Mouse (Mus musculus) heart, embryonic 14.5 days (tissue): ENCODE measurements around the gene Sipa1l1. TPM values are rescaled to one million over a fixed set of nuclear protein-coding genes. Genes with fewer than 3 reads are reported as not detected.

ENCODE experiments used
- ATAC-seq: fragments of 200-750 bp; cut with Nextera tagmentation; 2 replicates; pipeline ENCODE4 v1.8.0; 2017; ENCODE audit warnings: low read depth, moderate TSS enrichment; ENCODE audit not compliant: insufficient number of reproducible peaks, insufficient read depth, low FRiP score
- H3K27ac ChIP-seq, 2 experiments: fragments of 200-500 bp in 1 of 2; fragments of 300-500 bp in 1 of 2; sonication (generic) in 1 of 2; replicated peaks in 1 of 2; 2 replicates each; pipeline ENCODE4 v1.5.1; 2012 to 2014; ENCODE audit warnings: low read depth in 2 of 2, low read length in 2 of 2, control low read depth in 1 of 2, mild to moderate bottlenecking in 1 of 2, mixed read lengths in 1 of 2; ENCODE audit not compliant: control insufficient read depth in 1 of 2, insufficient read depth in 1 of 2
- H3K27me3 ChIP-seq: fragments of 300-500 bp; sonication (generic); 2 replicates; pipeline ENCODE4 v1.6.1; 2014; ENCODE audit warnings: mild to moderate bottlenecking, low read length, control low read depth; ENCODE audit not compliant: control insufficient read depth, insufficient read depth
- H3K36me3 ChIP-seq: fragments of 300-500 bp; sonication (generic); 2 replicates; pipeline ENCODE4 v1.6.1; 2014; ENCODE audit warnings: mild to moderate bottlenecking, control low read depth, low read length, mixed read lengths; ENCODE audit not compliant: control insufficient read depth, insufficient read depth
- H3K4me1 ChIP-seq, 2 experiments: fragments of 200-500 bp in 1 of 2; fragments of 300-500 bp in 1 of 2; sonication (generic) in 1 of 2; 2 replicates each; pipeline ENCODE4 v1.6.1; 2012 to 2014; ENCODE audit warnings: low read length in 2 of 2, control low read depth in 1 of 2, mixed read lengths in 1 of 2; ENCODE audit not compliant: control insufficient read depth in 2 of 2, insufficient read depth in 2 of 2
- H3K4me2 ChIP-seq: fragments of 300-500 bp; sonication (generic); 2 replicates; pipeline ENCODE4 v1.6.1; 2014; ENCODE audit warnings: mild to moderate bottlenecking, low read length
- H3K4me3 ChIP-seq, 2 experiments: fragments of 200-500 bp in 1 of 2; fragments of 300-500 bp in 1 of 2; sonication (generic) in 1 of 2; 2 replicates each; pipeline ENCODE4 v1.5.1; 2012 to 2014; ENCODE audit warnings: low read length in 2 of 2, mild to moderate bottlenecking in 2 of 2, control low read depth in 1 of 2, low read depth in 1 of 2, moderate library complexity in 1 of 2; ENCODE audit not compliant: control insufficient read depth in 1 of 2, insufficient read depth in 1 of 2
- H3K9ac ChIP-seq: fragments of 300-500 bp; sonication (generic); 2 replicates; pipeline ENCODE4 v1.6.1; 2014; ENCODE audit warnings: mild to moderate bottlenecking, low read length
- H3K9me3 ChIP-seq: fragments of 300-500 bp; sonication (generic); 2 replicates; pipeline ENCODE4 v1.6.1; 2016; ENCODE audit warnings: low read length, control low read depth; ENCODE audit not compliant: control insufficient read depth
- WGBS: fragments of 180-500 bp; shearing (Covaris S2); extraction: QIAGEN DNeasy Blood & Tissue Kit; methylation state at CpG from one replicate; pipeline ENCODE4 v1.1.7; 2014; 5-methylcytosine and 5-hydroxymethylcytosine counted together
- polyA plus RNA-seq: library from polyadenylated mRNA; unstranded; fragments of >200 nt; fragmentation: Nextera tagmentation; extraction: Ambion mirVana; gene quantifications from 2 replicates; pipeline ENCODE4 v1.2.1, GENCODE M21; 2014

Sipa1l1 gene
- polyA plus RNA-seq, 1 experiment from 2014 or later, result 25.6 TPM

DNA sequence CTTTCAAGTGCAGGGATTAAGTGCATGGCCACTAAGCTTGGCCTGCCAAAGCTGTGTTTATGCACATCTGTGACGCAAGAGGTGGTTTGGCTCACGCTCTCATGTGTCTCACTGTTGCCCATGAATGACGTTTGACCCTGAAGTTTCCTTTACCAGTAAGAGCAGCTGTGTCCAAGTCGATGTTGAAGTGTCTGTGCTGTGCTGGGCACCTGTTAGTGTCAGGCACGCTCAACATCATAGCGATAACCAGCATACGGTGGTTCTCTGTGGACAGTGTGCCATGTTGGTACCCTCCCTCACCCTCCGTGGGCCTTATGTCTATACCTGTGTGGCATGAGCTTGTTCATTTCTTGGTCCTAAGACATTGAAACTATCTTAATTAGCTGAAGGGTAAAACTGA, 249.9 kb downstream of the Sipa1l1 start:
- Histone ChIP-seq H3K9ac (no peak overlapping the region), H3K4me3 (no peak overlapping the region), H3K4me2 (no peak overlapping the region), H3K36me3 (peaks cover 41% of the 10 kb centered on the region), H3K27me3 (no peaks in the 10 kb centered on the region), H3K9me3 (no peaks in the 10 kb centered on the region), H3K4me1 (peaks cover 26 to 36% of the 10 kb centered on the region in 2 experiments), H3K27ac (no peak overlapping the region)
- 88% methylated on average over 8 of the region's 8 CpGs for WGBS
- ATAC-seq, result no peak

DNA sequence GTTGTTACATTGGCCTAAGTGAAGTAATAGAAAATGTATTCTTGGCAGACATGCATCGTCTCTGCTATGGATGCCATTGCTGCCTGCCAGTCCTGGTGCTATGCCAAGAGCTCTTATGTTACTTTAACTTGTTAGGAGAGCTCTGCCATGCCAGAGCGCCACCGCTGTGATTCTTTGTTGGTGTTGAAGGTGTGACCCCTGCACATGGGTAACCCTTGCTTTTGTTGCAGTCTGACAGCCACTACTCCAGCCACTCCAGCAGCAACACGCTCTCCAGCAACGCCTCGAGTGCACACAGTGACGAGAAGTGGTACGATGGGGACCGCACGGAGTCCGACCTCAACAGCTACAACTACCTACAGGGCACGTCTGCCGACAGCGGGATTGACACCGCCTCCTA, 255.7 kb downstream of the Sipa1l1 start:
- H3K27me3 ChIP-seq, result no peaks in the 10 kb centered on the region
- H3K4me2 ChIP-seq, result peak overlapping the region; percentile 48
- peaks cover 52% of the 10 kb centered on the region for H3K36me3 ChIP-seq
- H3K4me1 ChIP-seq, result peaks cover 14 to 21% of the 10 kb centered on the region in 2 experiments
- no peak overlapping the region for H3K4me3 ChIP-seq
- no peaks in the 10 kb centered on the region for H3K9me3 ChIP-seq
- H3K9ac ChIP-seq, result peak overlapping the region; percentile 45; the same call in 1 of the 2 replicates
- peak overlapping the region; percentile 35 to 74 for H3K27ac ChIP-seq
- WGBS, result 27% methylated on average over 15 of the region's 15 CpGs
- peak; percentile 82 for ATAC-seq

DNA sequence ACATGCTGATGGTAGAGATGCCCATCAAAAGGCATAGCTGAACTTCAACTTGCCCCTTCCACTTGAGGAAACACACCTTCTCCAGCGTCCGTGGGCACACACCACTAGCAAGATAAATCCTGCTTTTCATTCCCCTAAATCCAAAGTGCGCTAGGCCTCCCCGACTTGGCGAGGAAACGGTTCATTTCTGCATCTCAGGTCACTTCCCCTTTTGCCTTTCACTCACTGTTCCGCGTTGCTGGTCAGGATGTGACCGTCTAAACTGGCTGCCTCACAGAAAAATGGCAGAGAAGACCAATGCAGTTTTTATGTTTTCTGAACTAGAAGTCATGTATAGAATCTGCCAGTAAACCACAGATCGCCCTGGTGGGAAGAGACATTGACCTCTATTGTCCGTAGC, 256.7 kb downstream of the Sipa1l1 start:
- Histone ChIP-seq H3K9ac (no peak overlapping the region), H3K4me1 (peaks cover 9 to 15% of the 10 kb centered on the region in 2 experiments), H3K36me3 (peaks cover 52% of the 10 kb centered on the region), H3K27me3 (no peaks in the 10 kb centered on the region), H3K4me3 (no peak overlapping the region), H3K27ac (no peak overlapping the region), H3K9me3 (no peaks in the 10 kb centered on the region), H3K4me2 (no peak overlapping the region)
- ATAC-seq, result no peak
- 89% methylated on average over 11 of the region's 11 CpGs for WGBS

DNA sequence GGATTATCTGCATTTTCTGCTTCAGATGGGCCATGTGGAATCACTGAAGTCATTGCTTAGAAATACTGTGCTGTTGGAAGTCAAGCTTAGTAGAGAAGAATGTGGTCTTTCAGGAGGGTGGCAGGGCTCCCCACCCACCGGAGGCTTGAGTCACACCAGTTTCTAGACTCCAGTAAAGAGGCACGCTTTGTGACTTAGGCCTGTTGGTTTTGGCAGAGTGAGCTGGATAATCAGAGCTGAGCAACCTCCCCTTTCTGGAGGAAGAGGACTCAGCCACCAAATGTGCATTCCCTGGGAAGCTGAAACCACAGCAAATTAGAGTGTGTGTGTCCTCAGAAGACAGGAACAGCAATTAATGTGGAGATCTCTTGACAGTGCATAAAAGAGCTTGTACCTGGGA, 258.3 kb downstream of the Sipa1l1 start:
- 61% methylated on average over 2 of the region's 2 CpGs for WGBS
- no peak overlapping the region for H3K9ac ChIP-seq
- peaks cover 9 to 15% of the 10 kb centered on the region in 2 experiments for H3K4me1 ChIP-seq
- no peaks in the 10 kb centered on the region for H3K27me3 ChIP-seq
- no peaks in the 10 kb centered on the region for H3K9me3 ChIP-seq
- peaks cover 40% of the 10 kb centered on the region for H3K36me3 ChIP-seq
- H3K4me3 ChIP-seq, result no peak overlapping the region
- no peak for ATAC-seq
- H3K27ac ChIP-seq, result no peak overlapping the region
- no peak overlapping the region for H3K4me2 ChIP-seq

DNA sequence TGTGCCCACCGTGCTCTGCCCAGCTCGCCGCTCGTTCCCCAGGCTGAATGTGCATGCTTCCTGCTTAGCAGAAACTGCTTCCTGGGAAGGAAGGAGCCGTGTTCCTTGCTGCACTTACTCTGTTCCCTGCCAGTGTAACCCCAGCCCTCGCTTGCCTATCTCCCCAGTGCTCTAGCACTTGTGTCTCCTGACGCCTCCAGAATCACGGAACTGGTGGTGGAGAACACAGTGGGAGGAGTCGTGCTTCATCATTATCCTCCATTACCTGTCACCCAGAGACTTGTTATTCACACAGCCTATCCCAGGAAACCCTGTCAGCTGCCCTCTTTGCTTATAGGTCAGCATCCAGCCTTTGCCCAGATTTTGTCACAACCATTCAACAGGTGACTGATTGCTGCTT, 259.3 kb downstream of the Sipa1l1 start:
- H3K36me3 ChIP-seq, result peaks cover 40% of the 10 kb centered on the region

DNA sequence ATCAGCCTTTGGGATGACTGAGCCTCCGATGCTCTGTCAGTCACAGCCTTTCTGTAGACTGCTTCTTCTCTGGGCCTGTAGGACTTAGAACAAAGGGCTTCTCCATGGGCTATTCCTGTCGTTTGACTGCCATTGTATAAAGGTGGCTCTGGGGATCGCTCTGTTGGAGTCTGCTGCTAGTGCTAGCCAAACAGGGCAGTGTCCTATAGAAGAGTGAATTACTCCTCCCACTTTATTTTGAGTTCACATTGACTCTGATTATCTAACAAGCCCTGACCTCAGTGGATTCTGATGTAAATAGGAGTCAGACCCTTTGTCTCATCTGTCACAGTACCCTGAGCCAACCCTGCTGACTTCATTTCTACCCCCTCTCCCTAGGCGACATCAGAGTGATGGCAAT, 264.2 kb downstream of the Sipa1l1 start:
- 67% methylated on average over 4 of the region's 4 CpGs for WGBS
- Histone ChIP-seq H3K27ac (no peak overlapping the region), H3K4me1 (no peaks in the 10 kb centered on the region), H3K4me3 (no peak overlapping the region), H3K27me3 (no peaks in the 10 kb centered on the region), H3K36me3 (peaks cover 53% of the 10 kb centered on the region), H3K9ac (no peak overlapping the region), H3K4me2 (no peak overlapping the region), H3K9me3 (no peaks in the 10 kb centered on the region)
- no peak for ATAC-seq

More for the DNA sequence above, 259.3 kb downstream of the Sipa1l1 start:
- H3K27ac ChIP-seq, result no peak overlapping the region
- H3K9ac ChIP-seq, result no peak overlapping the region
- no peaks in the 10 kb centered on the region for H3K27me3 ChIP-seq
- H3K4me3 ChIP-seq, result no peak overlapping the region
- H3K9me3 ChIP-seq, result no peaks in the 10 kb centered on the region
- 79% methylated on average over 9 of the region's 9 CpGs for WGBS
- peaks cover 9 to 15% of the 10 kb centered on the region in 2 experiments for H3K4me1 ChIP-seq
- no peak for ATAC-seq
- H3K4me2 ChIP-seq, result no peak overlapping the region

DNA sequence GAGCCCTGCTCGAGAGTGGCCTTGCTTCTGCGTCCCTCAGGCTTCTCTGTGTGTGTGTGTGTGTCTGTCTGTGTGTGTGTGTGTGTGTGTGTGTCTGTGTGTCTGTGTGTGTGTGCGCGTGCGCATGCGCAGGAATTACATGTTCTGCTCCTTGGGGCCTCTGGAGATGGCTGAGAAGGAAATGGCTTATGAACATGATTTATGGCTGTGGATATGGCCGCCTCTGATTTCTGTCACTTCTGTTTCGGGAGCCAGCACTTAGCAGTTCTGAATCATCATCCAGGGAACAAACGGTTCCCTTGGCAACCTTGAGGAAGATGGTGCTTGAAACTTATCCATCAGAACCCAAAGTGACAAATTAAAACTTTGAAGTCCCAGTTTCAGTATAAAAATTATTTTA, 265.5 kb downstream of the Sipa1l1 start:
- no peak overlapping the region for H3K4me2 ChIP-seq
- no peak overlapping the region for H3K27ac ChIP-seq
- no peaks in the 10 kb centered on the region for H3K27me3 ChIP-seq
- peaks cover 57% of the 10 kb centered on the region for H3K36me3 ChIP-seq
- ATAC-seq, result no peak
- WGBS, result 86% methylated on average over 9 of the region's 9 CpGs
- no peak overlapping the region for H3K4me3 ChIP-seq
- no peaks in the 10 kb centered on the region for H3K4me1 ChIP-seq
- H3K9me3 ChIP-seq, result no peaks in the 10 kb centered on the region
- H3K9ac ChIP-seq, result no peak overlapping the region

DNA sequence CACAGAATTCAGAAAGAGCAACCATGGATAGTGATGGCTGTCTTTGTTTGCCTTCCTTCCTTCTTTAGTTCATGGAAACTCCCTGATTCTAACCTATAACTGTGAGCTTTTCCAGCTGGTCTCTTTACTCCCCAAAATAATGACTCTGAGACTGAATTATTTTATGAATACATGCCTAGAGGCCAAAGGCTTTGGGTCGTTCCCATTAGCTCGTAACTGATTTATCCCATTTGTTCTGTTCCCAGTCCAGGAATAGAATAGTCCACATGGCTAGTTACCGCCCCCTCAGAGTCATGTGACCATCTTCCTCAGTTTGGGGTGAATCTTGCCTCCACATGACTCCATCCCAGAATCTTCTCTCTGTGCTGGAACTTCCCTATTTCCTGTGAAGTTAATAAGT, 272.4 kb downstream of the Sipa1l1 start:
- peaks cover 70% of the 10 kb centered on the region for H3K36me3 ChIP-seq
- no peaks in the 10 kb centered on the region for H3K27me3 ChIP-seq
- no peak overlapping the region for H3K4me2 ChIP-seq
- 92% methylated on average over 3 of the region's 3 CpGs for WGBS
- no peak overlapping the region for H3K4me3 ChIP-seq
- no peak overlapping the region for H3K9ac ChIP-seq
- no peaks in the 10 kb centered on the region for H3K4me1 ChIP-seq
- H3K9me3 ChIP-seq, result no peaks in the 10 kb centered on the region
- H3K27ac ChIP-seq, result no peak overlapping the region
- no peak for ATAC-seq
